ENCODE assay signal across 7 mouse cellular contexts in the genomic region with DNA sequence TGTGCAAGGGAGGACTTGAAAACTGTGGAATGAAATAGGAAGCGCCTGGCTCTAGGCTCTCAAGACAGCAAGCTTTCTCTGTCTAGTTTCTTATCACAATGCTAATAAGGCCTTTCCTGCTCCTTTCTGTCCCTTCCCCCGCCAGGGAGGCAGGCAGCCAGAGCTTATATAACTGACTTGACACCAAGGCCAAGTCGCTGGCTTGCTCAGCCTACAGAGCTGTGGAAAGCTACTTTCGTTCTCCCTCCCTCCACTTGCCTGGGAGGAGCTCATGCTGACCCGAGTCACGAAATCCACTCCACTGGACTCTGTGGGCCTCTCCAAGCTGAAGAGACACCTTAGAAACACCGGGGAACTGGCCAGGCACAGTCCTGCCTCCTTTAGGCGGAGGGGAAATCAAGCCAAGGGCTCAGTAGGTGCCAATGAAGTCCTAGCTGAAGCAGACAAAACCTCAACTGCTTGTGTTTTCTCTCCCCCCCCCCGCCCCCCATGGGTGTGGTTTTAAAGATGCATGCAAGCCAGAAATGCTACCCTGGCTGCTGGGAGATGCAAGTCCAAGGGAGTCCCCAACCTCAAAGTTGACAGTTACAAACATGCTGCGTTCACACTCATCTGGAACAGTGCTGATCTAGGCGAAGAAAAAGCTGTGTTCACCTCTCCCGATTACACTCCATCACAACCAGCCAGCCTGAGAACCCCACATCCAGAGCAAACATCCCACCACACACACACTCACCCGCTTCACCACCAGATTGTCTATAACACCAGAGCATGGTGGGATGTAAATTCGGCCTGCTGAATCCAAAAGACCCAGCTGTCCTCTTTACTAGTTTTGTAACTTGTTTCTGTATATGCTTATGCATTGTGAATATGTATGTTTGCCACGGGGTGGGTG.
DNase-seq lines count a peak whose midpoint lies in the region.

No protein-coding gene starts in this region.

- intact Hi-C loops in heart, postnatal 14 days (cut with DNase I) = no loop called here

- DNase-seq in Muller cell, postnatal 12 days (ENCODE audit: inconsistent ontology term) = peak; percentile 92
- DNase-seq in adrenal gland, postnatal 14 days = peak; percentile 93
- DNase-seq in fibroblast of lung, adult 2 months (ENCODE audit: low read depth) = peak; percentile 73
- peak; percentile 89 to 93 for DNase-seq in heart, postnatal 14 days
- peak; percentile 22 to 36 for DNase-seq in layer of hippocampus, postnatal 36 days
- DNase-seq in lung, postnatal 14 days = peak; percentile 91
- DNase-seq in testis, postnatal 14 days (ENCODE audit: low spot score) = peak; percentile 85

Comparison
In these comparisons a context has a peak if more than half of its experiments do, and no peak if none do; other contexts are left out.
1. Peak in every context shown above with its lines: DNase-seq.
2. DNase-seq: peak in every context shown above with its lines; median percentile 93 in adrenal gland, postnatal 14 days; 92 in Muller cell, postnatal 12 days; 91 in heart, postnatal 14 days; 91 in lung, postnatal 14 days; 85 in testis, postnatal 14 days; 73 in fibroblast of lung, adult 2 months; 29 in layer of hippocampus, postnatal 36 days.